Mouse (Mus musculus) liver, embryonic 11.5 days (tissue): ENCODE data around the gene Etl4. TPM values are rescaled to one million over a fixed set of nuclear protein-coding genes. Genes with fewer than 3 reads are reported as not detected.

Experiments
- ATAC-seq: fragments of 200-750 bp; cut with Nextera tagmentation; replicated peaks from 2 replicates; pipeline ENCODE4 v1.8.0; 2017; ENCODE audit warnings: moderate number of reproducible peaks, mild to moderate bottlenecking, moderate TSS enrichment, moderate library complexity; ENCODE audit not compliant: low FRiP score
- DNase-seq: peaks from one replicate; pipeline ENCODE4 v3.0.0-alpha.2; 2017; ENCODE audit warnings: low spot score
- H3K27ac ChIP-seq: fragments of 300-500 bp; sonication (generic); 2 replicates; pipeline ENCODE4 v1.5.1; 2014; ENCODE audit warnings: mild to moderate bottlenecking, low read depth, low read length, control low read depth
- H3K27me3 ChIP-seq: fragments of 300-500 bp; sonication (generic); replicated peaks from 2 replicates; pipeline ENCODE4 v1.6.1; 2014; ENCODE audit warnings: low read length, mixed read lengths; ENCODE audit not compliant: control insufficient read depth, insufficient read depth
- H3K36me3 ChIP-seq: fragments of 300-500 bp; sonication (generic); 2 replicates; pipeline ENCODE4 v1.6.1; 2014; ENCODE audit warnings: mild to moderate bottlenecking, low read length, moderate library complexity, mixed read lengths; ENCODE audit not compliant: control insufficient read depth, insufficient read depth
- H3K4me1 ChIP-seq: fragments of 300-500 bp; sonication (generic); replicated peaks from 2 replicates; pipeline ENCODE4 v1.6.1; 2014; ENCODE audit warnings: low read length, mixed read lengths; ENCODE audit not compliant: control insufficient read depth, insufficient read depth
- H3K4me2 ChIP-seq: fragments of 300-500 bp; sonication (generic); 2 replicates; pipeline ENCODE4 v1.6.1; 2014; ENCODE audit warnings: mild to moderate bottlenecking, control low read depth, moderate library complexity
- H3K4me3 ChIP-seq: fragments of 300-500 bp; sonication (generic); 2 replicates; pipeline ENCODE4 v1.5.1; 2014; ENCODE audit warnings: low read depth, low read length, control low read depth
- H3K9ac ChIP-seq: fragments of 300-500 bp; sonication (generic); 2 replicates; pipeline ENCODE4 v1.6.1; 2014; ENCODE audit warnings: low read depth, low read length, control low read depth
- H3K9me3 ChIP-seq: fragments of 300-500 bp; sonication (generic); 2 replicates; pipeline ENCODE4 v1.6.1; 2016; ENCODE audit warnings: low read length, inconsistent platforms, mixed read lengths; ENCODE audit not compliant: control insufficient read depth
- WGBS: fragments of 180-500 bp; shearing (Covaris S2); extraction: QIAGEN DNeasy Blood & Tissue Kit; methylation state at CpG from one replicate; pipeline ENCODE4 v1.1.7; 2014; 5-methylcytosine and 5-hydroxymethylcytosine counted together
- polyA plus RNA-seq: library from polyadenylated mRNA; unstranded; fragments of >200 nt; fragmentation: Nextera tagmentation; extraction: Ambion mirVana; gene quantifications from 2 replicates; pipeline ENCODE4 v1.2.1, GENCODE M21; 2014

Gene Etl4
- polyA plus RNA-seq, 1 experiment from 2014 or later: 17.9 TPM

DNA sequence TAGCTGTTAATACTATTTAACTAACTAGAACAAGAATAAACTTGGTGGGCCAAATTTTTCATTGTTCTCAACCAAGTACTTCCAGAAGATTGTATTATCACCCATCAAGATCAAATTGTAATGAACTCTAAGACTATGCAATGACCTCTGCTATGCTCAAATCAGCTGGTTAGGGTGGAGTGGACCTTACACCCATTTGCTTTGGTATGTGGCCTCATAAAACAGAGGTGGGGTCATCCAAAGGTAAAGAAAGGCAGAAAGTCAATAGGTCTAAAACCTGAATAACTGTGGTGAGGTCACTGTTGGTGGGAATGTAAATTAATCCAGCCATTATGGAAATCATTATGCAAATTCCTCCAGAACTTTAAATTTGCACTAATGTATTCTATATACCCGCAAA, 24.3 kb downstream of the Etl4 start:
- H3K4me3 ChIP-seq: no peak overlapping the region
- no peak overlapping the region for H3K27ac ChIP-seq
- H3K9me3 ChIP-seq: no peaks in the 10 kb centered on the region
- H3K36me3 ChIP-seq: no peaks in the 10 kb centered on the region
- no peak overlapping the region for H3K4me2 ChIP-seq
- ATAC-seq (no peak), DNase-seq (no peak)
- no peaks in the 10 kb centered on the region for H3K27me3 ChIP-seq
- H3K9ac ChIP-seq: no peak overlapping the region
- no peaks in the 10 kb centered on the region for H3K4me1 ChIP-seq
- 81% methylated on average over 1 of the region's 1 CpGs for WGBS

DNA sequence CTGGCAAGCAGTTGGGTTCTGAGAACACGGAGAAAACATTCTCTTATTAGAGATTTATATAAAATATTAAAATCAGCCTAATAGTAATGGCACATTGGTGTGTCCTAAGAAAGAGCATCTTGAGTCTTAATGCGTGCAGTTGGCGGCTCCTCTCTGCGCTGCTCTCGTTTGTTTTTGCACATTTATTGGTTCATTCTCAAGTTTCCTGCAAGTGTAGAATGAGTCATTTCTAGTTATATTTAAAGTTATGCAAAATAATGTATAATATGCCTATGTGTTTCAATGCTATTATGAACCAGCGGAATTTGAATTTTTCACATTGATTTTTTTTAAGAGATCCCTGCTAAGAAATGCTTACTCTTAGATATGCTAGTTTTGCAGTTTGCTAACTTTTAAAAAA, 35.6 kb downstream of the Etl4 start:
- no peak overlapping the region for H3K4me2 ChIP-seq
- H3K4me1 ChIP-seq: no peaks in the 10 kb centered on the region
- H3K27me3 ChIP-seq: no peaks in the 10 kb centered on the region
- ATAC-seq: no peak
- no peaks in the 10 kb centered on the region for H3K36me3 ChIP-seq
- H3K27ac ChIP-seq: no peak overlapping the region
- 86% methylated on average over 6 of the region's 6 CpGs for WGBS
- no peaks in the 10 kb centered on the region for H3K9me3 ChIP-seq
- H3K9ac ChIP-seq: no peak overlapping the region
- no peak for DNase-seq
- no peak overlapping the region for H3K4me3 ChIP-seq

DNA sequence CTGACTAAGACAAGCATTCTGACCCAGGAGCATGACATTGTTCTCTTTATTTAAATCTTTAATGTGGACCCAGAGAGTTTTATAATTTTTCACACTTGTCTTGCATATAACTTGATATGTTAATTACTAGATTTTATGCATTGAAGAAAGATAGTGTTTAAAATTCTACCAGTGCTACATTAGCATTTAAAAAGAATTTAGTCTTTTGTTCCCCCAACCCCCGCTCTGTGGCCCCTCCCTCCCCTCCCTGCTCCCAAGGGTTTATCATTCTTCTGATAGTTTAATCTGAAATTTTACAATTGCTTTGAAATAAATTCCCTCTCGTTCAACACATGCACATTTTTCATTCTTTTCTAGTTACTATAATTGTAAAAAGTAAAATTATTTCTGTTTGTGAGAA, 43.4 kb downstream of the Etl4 start:
- 82% methylated on average over 2 of the region's 2 CpGs for WGBS
- no peak overlapping the region for H3K4me3 ChIP-seq
- H3K4me1 ChIP-seq: no peaks in the 10 kb centered on the region
- ATAC-seq (no peak), DNase-seq (no peak)
- H3K9me3 ChIP-seq: no peaks in the 10 kb centered on the region
- H3K27me3 ChIP-seq: no peaks in the 10 kb centered on the region
- no peaks in the 10 kb centered on the region for H3K36me3 ChIP-seq
- no peak overlapping the region for H3K9ac ChIP-seq
- H3K27ac ChIP-seq: no peak overlapping the region
- no peak overlapping the region for H3K4me2 ChIP-seq

- 50% methylated on average over 7 of the region's 7 CpGs for WGBS
Observed at GRCm38 (mm10) chr2:19966445-19966844, 56.9 kb downstream of the Etl4 start.

DNA sequence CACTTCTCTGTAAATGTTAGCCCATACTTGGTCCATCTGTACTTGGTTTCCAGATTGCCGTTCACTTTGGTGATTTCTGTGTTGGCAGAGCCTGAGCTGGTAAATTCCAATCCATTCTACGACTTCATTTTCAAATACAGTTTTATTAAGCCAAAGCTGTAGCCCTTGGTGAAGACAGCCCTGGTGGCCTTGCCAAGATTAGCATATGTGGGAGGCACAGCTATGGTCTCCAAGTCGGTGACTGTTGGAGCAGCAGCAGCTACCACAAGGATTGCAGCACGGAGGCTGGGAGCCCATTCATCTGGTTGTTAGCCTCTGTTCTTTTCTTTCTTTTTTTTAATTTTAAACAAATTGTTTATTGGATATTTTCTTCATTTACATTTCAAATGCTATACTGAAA, 128.1 kb downstream of the Etl4 start:
- H3K36me3 ChIP-seq: no peaks in the 10 kb centered on the region
- ATAC-seq (no peak), DNase-seq (no peak)
- H3K4me3 ChIP-seq: no peak overlapping the region
- no peak overlapping the region for H3K27ac ChIP-seq
- H3K27me3 ChIP-seq: no peaks in the 10 kb centered on the region
- H3K4me2 ChIP-seq: no peak overlapping the region
- no peaks in the 10 kb centered on the region for H3K4me1 ChIP-seq
- no peak overlapping the region for H3K9ac ChIP-seq
- H3K9me3 ChIP-seq: no peaks in the 10 kb centered on the region
- WGBS: 75% methylated on average over 4 of the region's 4 CpGs

More at GRCm38 (mm10) chr2:19966445-19966844, 56.9 kb downstream of the Etl4 start:
- Histone ChIP-seq H3K9me3 (no peaks in the 10 kb centered on the region), H3K27ac (no peak overlapping the region), H3K4me3 (no peak overlapping the region), H3K4me2 (no peak overlapping the region), H3K36me3 (no peaks in the 10 kb centered on the region), H3K27me3 (no peaks in the 10 kb centered on the region), H3K4me1 (no peaks in the 10 kb centered on the region), H3K9ac (no peak overlapping the region)
- DNase-seq: no peak
- ATAC-seq: no peak

DNA sequence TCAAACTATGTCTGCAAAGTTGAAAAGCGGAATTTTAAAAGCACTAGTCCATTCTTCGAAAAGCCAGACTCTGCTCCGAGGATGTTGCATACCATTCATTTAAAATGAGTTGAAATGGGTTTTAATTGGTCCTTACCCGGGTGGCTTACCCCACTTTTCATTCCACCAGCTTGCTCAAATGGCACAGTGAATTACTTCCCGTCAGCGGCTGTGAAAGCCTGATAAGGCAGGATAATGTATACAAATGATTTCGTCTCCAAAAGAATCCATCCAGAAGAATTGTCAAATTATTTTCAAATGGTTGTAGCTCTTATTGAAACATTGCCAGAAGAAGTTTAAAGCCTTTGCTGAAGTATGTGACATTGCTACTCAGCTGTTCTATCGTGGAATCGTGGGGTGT, 162.8 kb downstream of the Etl4 start:
- no peak overlapping the region for H3K4me2 ChIP-seq
- no peaks in the 10 kb centered on the region for H3K27me3 ChIP-seq
- 47% methylated on average over 9 of the region's 9 CpGs for WGBS
- H3K4me1 ChIP-seq: no peaks in the 10 kb centered on the region
- H3K36me3 ChIP-seq: no peaks in the 10 kb centered on the region
- H3K9ac ChIP-seq: no peak overlapping the region
- no peak for DNase-seq
- no peak for ATAC-seq
- no peaks in the 10 kb centered on the region for H3K9me3 ChIP-seq
- no peak overlapping the region for H3K4me3 ChIP-seq
- no peak overlapping the region for H3K27ac ChIP-seq

GRCm38 (mm10) chr2:20076118-20076796, 166.7 kb downstream of the Etl4 start:
- ATAC-seq: no peak
- 63% methylated on average over 4 of the region's 4 CpGs for WGBS
- DNase-seq: no peak

DNA sequence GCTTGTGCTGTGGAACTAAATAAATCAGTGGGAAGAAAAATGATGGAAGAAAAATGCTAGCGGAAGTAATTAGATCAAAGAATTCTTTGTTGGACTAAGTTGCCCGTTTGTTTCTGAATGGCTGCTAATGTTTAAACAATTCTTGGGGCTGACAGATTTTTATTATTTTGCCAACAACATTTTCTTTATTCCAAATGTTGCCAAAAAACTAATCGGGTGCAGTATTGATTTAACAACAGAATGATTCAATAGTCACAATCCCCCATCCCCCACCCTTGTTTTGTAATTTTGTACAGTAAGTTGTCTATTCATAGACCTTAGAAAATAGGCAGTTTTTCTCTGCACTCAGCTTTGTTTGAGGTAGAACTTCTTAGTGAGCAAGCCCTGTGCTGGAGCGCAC, 175.2 kb downstream of the Etl4 start:
- Histone ChIP-seq H3K9ac (no peak overlapping the region), H3K36me3 (no peaks in the 10 kb centered on the region), H3K4me1 (no peaks in the 10 kb centered on the region), H3K27ac (no peak overlapping the region), H3K4me3 (no peak overlapping the region), H3K27me3 (no peaks in the 10 kb centered on the region), H3K9me3 (no peaks in the 10 kb centered on the region), H3K4me2 (no peak overlapping the region)
- DNase-seq (no peak), ATAC-seq (no peak)
- WGBS: 86% methylated on average over 4 of the region's 4 CpGs

More at GRCm38 (mm10) chr2:20076118-20076796, 166.7 kb downstream of the Etl4 start:
- no peak overlapping the region for H3K9ac ChIP-seq
- H3K36me3 ChIP-seq: no peaks in the 10 kb centered on the region
- H3K27ac ChIP-seq: no peak overlapping the region
- H3K4me2 ChIP-seq: no peak overlapping the region
- no peaks in the 10 kb centered on the region for H3K27me3 ChIP-seq
- no peaks in the 10 kb centered on the region for H3K4me1 ChIP-seq
- H3K4me3 ChIP-seq: no peak overlapping the region
- no peaks in the 10 kb centered on the region for H3K9me3 ChIP-seq

DNA sequence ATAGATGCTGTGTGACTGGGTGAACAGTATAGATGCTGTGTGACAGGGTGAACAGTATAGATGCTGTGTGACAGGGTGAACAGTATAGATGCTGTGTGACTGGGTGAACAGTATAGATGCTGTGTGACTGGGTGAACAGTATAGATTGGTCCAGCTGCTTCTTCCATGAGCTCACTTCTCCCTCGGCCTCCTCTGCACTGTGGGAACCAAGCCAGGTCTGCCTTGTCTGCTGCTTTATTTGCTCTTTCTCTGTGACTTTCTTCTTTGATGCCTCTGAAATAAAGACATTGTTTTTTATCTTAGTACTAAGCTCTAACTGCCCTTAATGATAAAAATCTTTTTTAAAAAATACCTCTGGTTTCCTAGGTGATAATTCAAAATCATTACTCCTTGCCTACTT, 195.9 kb downstream of the Etl4 start:
- 69% methylated on average over 1 of the region's 1 CpGs for WGBS
- Histone ChIP-seq H3K27me3 (no peaks in the 10 kb centered on the region), H3K27ac (no peak overlapping the region), H3K4me2 (no peak overlapping the region), H3K9me3 (no peaks in the 10 kb centered on the region), H3K9ac (no peak overlapping the region), H3K36me3 (no peaks in the 10 kb centered on the region), H3K4me3 (no peak overlapping the region), H3K4me1 (no peaks in the 10 kb centered on the region)
- ATAC-seq: no peak
- DNase-seq: no peak
